Mouse (Mus musculus) embryonic fibroblast, embryonic 13.5 days (primary cell): ENCODE results near the gene Slc29a1.

Source experiments
- CTCF ChIP-seq: IDR thresholded peaks from 2 replicates; pipeline ENCODE4 v1.5.1; 2011; ENCODE audit warnings: mild to moderate bottlenecking, control low read depth, low read length, moderate library complexity, borderline replicate concordance; ENCODE audit not compliant: insufficient read depth
- POLR2A ChIP-seq: IDR thresholded peaks from 2 replicates; pipeline ENCODE4 v1.6.1; 2011; ENCODE audit warnings: low read depth, mild to moderate bottlenecking, control low read depth, low read length, moderate library complexity

GRCm38 (mm10) chr17:45542705-45543104 lies 56.7 kb downstream of the Slc29a1 start:
- TF ChIP-seq CTCF (no peak), POLR2A (no peak)
